Comparison of ENCODE assay signal across 9 mouse cellular contexts in the genomic region with DNA sequence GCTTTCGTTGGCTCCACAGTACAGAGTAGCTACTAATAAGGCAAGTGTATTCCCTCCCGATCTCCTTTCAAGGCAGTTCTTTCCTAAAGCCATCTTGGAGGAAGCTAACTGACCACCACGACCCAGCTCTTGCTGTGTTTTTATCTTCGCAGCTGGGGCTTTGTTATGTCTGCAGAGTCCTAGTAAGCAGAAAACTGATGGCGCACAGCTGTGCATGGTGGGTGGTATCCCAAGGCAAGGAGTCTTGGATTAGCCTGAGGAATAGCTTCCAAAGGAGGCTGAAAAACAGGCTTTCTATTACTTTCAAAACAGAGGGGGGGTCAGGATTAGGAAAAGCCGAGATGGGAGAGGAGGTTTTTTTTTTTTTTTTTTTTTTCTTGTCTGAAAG. TPM values are rescaled to one million over a fixed set of nuclear protein-coding genes. Genes with fewer than 3 reads are reported as not detected.
A peak's percentile ranks its signal among the peaks of the same experiment; 100 is the strongest.
DNase-seq lines count a peak whose midpoint lies in the region; ATAC-seq and TF ChIP-seq lines count a peak whose summit lies in the region.
"Had no signal": no experiment of that assay in that cellular context is flagged by ENCODE, and none has a peak within 500 bp of the region (broad histone marks: within the 10 kb centered on the region; RNA-seq: fewer than 3 reads in every experiment).

No protein-coding gene starts in this region.

- H3K36me3 ChIP-seq in megakaryocyte, embryonic 14.5 days (replicated peaks; ENCODE audit: low read length): no peaks in the 10 kb centered on the region
- H3K36me3 ChIP-seq in heart, adult 2 months (ENCODE audit: control insufficient read depth, insufficient read depth, low read length): peaks cover 27% of the 10 kb centered on the region
- H3K36me3 ChIP-seq in kidney, embryonic 16.5 days (ENCODE audit: insufficient read depth, low read length): no peaks in the 10 kb centered on the region
- no peaks in the 10 kb centered on the region for H3K36me3 ChIP-seq in stomach, embryonic 14.5 days (ENCODE audit: control insufficient read depth, insufficient read depth, low read length)

- no peaks in the 10 kb centered on the region for H3K79me2 ChIP-seq in heart, adult 2 months (replicated peaks; ENCODE audit: control insufficient read depth, insufficient read depth, low read length)

- 0 out of 2 replicates have a peak overlapping the region, but pooled peaks have one; percentile 15 for H3K4me2 ChIP-seq in kidney, embryonic 16.5 days (replicated peaks; ENCODE audit: low read depth, low read length)
- peak overlapping the region; percentile 26 for H3K4me2 ChIP-seq in stomach, embryonic 14.5 days (replicated peaks; ENCODE audit: low read depth, low read length)

- no peak for ATAC-seq in megakaryocyte, adult 5-6 weeks (ENCODE audit: poor library complexity, severe bottlenecking)
- peak; percentile 86 for ATAC-seq in kidney, embryonic 16.5 days (ENCODE audit: low FRiP score, low TSS enrichment)
- peak; percentile 89; the same call in 1 of the 2 replicates for ATAC-seq in stomach, embryonic 14.5 days (ENCODE audit: insufficient number of reproducible peaks, insufficient read depth, low FRiP score, low read depth)

- TF ChIP-seq POLR2A in heart, adult 2 months (IDR thresholded peaks at IDR 0.05; ENCODE audit: insufficient read depth, low read depth, low read length): no peak

- H3K9me3 ChIP-seq in megakaryocyte, embryonic 14.5 days: no peaks in the 10 kb centered on the region
- no peaks in the 10 kb centered on the region for H3K9me3 ChIP-seq in kidney, embryonic 16.5 days (ENCODE audit: low read length)
- no peaks in the 10 kb centered on the region for H3K9me3 ChIP-seq in stomach, embryonic 14.5 days (ENCODE audit: control insufficient read depth, low read depth, low read length)

- no peaks in the 10 kb centered on the region for H3K27me3 ChIP-seq in megakaryocyte, embryonic 14.5 days (replicated peaks)
- H3K27me3 ChIP-seq in heart, adult 2 months (ENCODE audit: control insufficient read depth, insufficient read depth, low read length): no peaks in the 10 kb centered on the region
- no peaks in the 10 kb centered on the region for H3K27me3 ChIP-seq in kidney, embryonic 16.5 days (ENCODE audit: insufficient read depth, low read length)
- no peaks in the 10 kb centered on the region for H3K27me3 ChIP-seq in stomach, embryonic 14.5 days (ENCODE audit: control insufficient read depth, insufficient read depth, low read length)

- no peak for TF ChIP-seq CTCF in heart, adult 2 months (IDR thresholded peaks at IDR 0.05)

- TF ChIP-seq EP300 in heart, adult 2 months (IDR thresholded peaks at IDR 0.05; ENCODE audit: insufficient read depth, low read depth, low read length): no peak

- intact Hi-C loops in heart, adult 2 months (cut with DNase I): no loop called here

- whole genome bisulfite sequencing in heart, adult 2 months: 59% methylated on average over 6 of the region's 6 CpGs
- 10% methylated on average over 6 of the region's 6 CpGs for whole genome bisulfite sequencing in kidney, embryonic 16.5 days
- 17% methylated on average over 6 of the region's 6 CpGs for WGBS in stomach, embryonic 14.5 days

- H3K27ac ChIP-seq in heart, adult 2 months: peak overlapping the region; percentile 56
- H3K27ac ChIP-seq in kidney, embryonic 16.5 days (ENCODE audit: low read length): peak overlapping the region; percentile 87
- peak overlapping the region; percentile 88 for H3K27ac ChIP-seq in stomach, embryonic 14.5 days (ENCODE audit: low read length)

- H3K4me3 ChIP-seq in megakaryocyte, embryonic 14.5 days (replicated peaks): peak overlapping the region; percentile 64
- no peak overlapping the region for H3K4me3 ChIP-seq in heart, adult 2 months
- H3K4me3 ChIP-seq in kidney, embryonic 16.5 days (ENCODE audit: low read length): no peak overlapping the region
- H3K4me3 ChIP-seq in stomach, embryonic 14.5 days (ENCODE audit: low read depth, low read length): no peak overlapping the region

- no peak overlapping the region for H3K9ac ChIP-seq in heart, adult 2 months (ENCODE audit: low read depth, low read length)
- 0 out of 2 replicates have a peak overlapping the region, but pooled peaks have one; percentile 2 for H3K9ac ChIP-seq in kidney, embryonic 16.5 days (replicated peaks; ENCODE audit: low read length)
- H3K9ac ChIP-seq in stomach, embryonic 14.5 days (replicated peaks; ENCODE audit: low read depth, low read length): no peak overlapping the region

- H3K4me1 ChIP-seq in megakaryocyte, embryonic 14.5 days: peaks cover 39% of the 10 kb centered on the region
- H3K4me1 ChIP-seq in heart, adult 2 months (ENCODE audit: control insufficient read depth, insufficient read depth, low read length): peaks cover 22% of the 10 kb centered on the region
- H3K4me1 ChIP-seq in kidney, embryonic 16.5 days (ENCODE audit: insufficient read depth, low read length): peaks cover 55% of the 10 kb centered on the region
- H3K4me1 ChIP-seq in stomach, embryonic 14.5 days (ENCODE audit: control insufficient read depth, insufficient read depth, low read length): peaks cover 29% of the 10 kb centered on the region

- peak; percentile 69 for DNase-seq in heart, adult 2 months
- DNase-seq in layer of hippocampus, postnatal 10 days (ENCODE audit: low spot score in 2 of 2): no peak
- DNase-seq in cerebellum, postnatal 10 days: no peak
- DNase-seq in right cerebral cortex, postnatal 4 days: no peak

RNA-seq across cellular contexts. Expression of a gene that starts 17.5 kb away (rescaled TPM):
- 0.17 TPM in 1 of 2 replicates, not detected in the other for polyA plus RNA-seq in megakaryocyte, embryonic 14.5 days (2012; ENCODE audit: insufficient read depth, low replicate concordance)
- 0.22 and 1.3 TPM in 2 replicates for total RNA-seq in megakaryocyte, adult 5-6 weeks (2015)
- 0.99 and 1.3 TPM in 2 replicates for total RNA-seq in megakaryocyte, adult 5-6 weeks (2017)
- 10 to 100 TPM; 23.0 to 23.3 TPM for total RNA-seq in heart, adult 2 months (2021)
- 6.9 and 13.5 TPM in 2 replicates for polyA plus RNA-seq in heart, adult 2 months (2012; rRNA removed)
- 35.4 and 42.6 TPM in 2 replicates for polyA plus RNA-seq in kidney, embryonic 16.5 days (2015; fragmentation: Nextera tagmentation; extraction: Ambion mirVana)
- polyA plus RNA-seq in stomach, embryonic 14.5 days (2014; fragmentation: Nextera tagmentation; extraction: Ambion mirVana): 43.6 and 47.2 TPM in 2 replicates
- 1 to 10 TPM; 2.0 to 2.1 TPM for total RNA-seq in layer of hippocampus, postnatal 10 days (2021)
- total RNA-seq: MEL had no signal

RNA-seq across cellular contexts. Expression of a gene that starts 53.8 kb away (rescaled TPM):
- 6.9 TPM in 1 of 2 replicates, not detected in the other for polyA plus RNA-seq in megakaryocyte, embryonic 14.5 days (2012; ENCODE audit: insufficient read depth, low replicate concordance)
- total RNA-seq in megakaryocyte, adult 5-6 weeks (2015): 45.5 and 57.5 TPM in 2 replicates
- total RNA-seq in megakaryocyte, adult 5-6 weeks (2017): 50.6 and 51.9 TPM in 2 replicates
- total RNA-seq in heart, adult 2 months (2021): 10 to 100 TPM; 12.1 to 14.9 TPM
- 5.1 and 7.9 TPM in 2 replicates for polyA plus RNA-seq in heart, adult 2 months (2012; rRNA removed)
- 64.8 and 67.6 TPM in 2 replicates for polyA plus RNA-seq in kidney, embryonic 16.5 days (2015; fragmentation: Nextera tagmentation; extraction: Ambion mirVana)
- polyA plus RNA-seq in stomach, embryonic 14.5 days (2014; fragmentation: Nextera tagmentation; extraction: Ambion mirVana): 49.8 and 56.9 TPM in 2 replicates
- total RNA-seq in layer of hippocampus, postnatal 10 days (2021): 10 to 100 TPM; 18.0 to 25.3 TPM

Comparison
In these comparisons a context has a peak if more than half of its experiments do, and no peak if none do; other contexts are left out.
1. DNase-seq: peak in heart, adult 2 months (2 of 2); none in layer of hippocampus, postnatal 10 days (0 of 2), cerebellum, postnatal 10 days (0 of 2) and right cerebral cortex, postnatal 4 days (single experiment).
2. Peak in every context shown above with its lines, with median percentiles within 50 percentile points of each other: H3K27ac ChIP-seq.